Mouse (Mus musculus): ENCODE results near the gene Negr1.
A peak's percentile ranks its signal among the peaks of the same experiment; 100 is the strongest.

Gene Negr1

GRCm38 (mm10) chr3:156698687-156699086 is 137.1 kb downstream of the Negr1 start:
- no peak for DNase-seq

DNA sequence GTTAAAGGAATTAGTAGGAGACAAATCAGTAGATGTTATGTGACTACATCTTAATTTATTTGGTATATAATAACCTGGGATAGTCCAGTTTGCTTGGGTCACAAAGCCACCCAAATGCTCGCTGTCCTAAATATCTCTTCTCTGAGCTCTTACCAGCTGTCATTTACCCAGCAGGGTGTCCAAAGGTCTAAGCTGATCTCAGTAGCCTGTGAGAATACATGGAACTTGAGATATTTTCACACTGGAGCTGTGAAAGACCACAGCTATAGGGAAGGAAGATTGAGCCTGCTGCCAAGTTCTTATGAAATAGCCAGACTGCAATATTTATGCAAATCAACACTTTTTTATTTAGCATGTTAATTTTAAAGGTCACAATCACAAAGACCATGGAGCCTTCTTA is 141.6 kb downstream of the Negr1 start:
- no peak for DNase-seq

GRCm38 (mm10) chr3:156710240-156710639 is 148.6 kb downstream of the Negr1 start:
- no peak for DNase-seq

DNA sequence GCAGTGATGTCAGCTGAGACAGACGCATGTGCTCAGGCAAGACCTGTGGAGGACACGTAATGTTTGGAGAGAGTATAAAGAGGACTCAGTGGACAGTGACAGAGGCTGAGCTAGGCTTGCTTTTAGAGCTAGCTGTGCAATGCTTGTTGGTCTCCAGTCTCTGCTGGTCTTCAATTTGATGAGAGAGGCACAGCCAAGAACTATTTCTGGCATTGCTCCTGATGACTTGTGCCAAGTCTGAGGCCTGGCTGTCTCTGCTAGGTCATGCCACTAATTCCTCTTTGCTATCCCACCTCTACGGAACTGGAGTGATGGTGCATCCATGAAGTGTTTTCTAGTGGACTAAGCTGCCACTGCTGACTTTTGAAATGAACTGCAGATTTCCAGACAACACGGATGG is 149.1 kb downstream of the Negr1 start:
- DNase-seq = no peak

GRCm38 (mm10) chr3:156736335-156736734 is 174.7 kb downstream of the Negr1 start:
- DNase-seq = no peak

DNA sequence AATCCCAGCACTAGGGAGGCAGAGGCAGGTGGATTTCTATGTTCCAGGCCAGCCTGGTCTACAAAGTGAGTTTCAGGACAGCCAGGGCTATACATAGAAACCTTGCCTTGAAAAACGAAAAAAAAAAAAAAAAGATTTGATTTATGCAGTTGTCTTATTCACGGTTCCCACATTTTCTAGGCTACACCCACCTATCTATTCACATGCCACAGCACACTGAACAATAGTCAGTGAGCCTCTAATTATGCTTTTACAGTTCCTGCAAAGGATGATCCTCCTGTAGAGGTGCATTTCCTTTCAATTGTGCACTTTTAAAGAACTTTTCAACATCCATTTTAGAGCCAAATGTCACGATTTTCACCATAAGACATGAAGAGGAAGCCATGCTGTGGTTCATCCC is 177.9 kb downstream of the Negr1 start:
- no peak for DNase-seq

DNA sequence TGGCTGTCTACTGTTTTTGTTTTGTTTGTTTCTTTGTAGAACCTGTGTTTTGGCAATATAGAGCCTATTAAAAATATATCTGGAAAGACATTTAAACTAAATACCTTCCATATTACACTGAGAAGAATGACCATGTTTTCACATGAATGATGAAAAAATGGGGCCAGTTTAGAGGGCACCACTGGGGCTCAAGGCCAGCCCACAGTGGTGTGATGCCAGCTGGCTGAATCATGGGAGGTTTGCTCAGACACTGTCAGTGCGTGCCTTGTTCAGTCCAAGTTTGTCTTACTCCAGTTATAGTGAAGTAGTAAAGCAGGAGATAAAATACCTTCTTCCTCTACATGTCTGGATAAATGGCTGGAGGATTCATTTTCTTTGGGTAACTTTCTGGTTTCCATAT is 181.7 kb downstream of the Negr1 start:
- DNase-seq = no peak

GRCm38 (mm10) chr3:156745218-156745770 is 183.7 kb downstream of the Negr1 start:
- no peak for DNase-seq

GRCm38 (mm10) chr3:156747456-156747855 is 185.9 kb downstream of the Negr1 start:
- no peak for DNase-seq

DNA sequence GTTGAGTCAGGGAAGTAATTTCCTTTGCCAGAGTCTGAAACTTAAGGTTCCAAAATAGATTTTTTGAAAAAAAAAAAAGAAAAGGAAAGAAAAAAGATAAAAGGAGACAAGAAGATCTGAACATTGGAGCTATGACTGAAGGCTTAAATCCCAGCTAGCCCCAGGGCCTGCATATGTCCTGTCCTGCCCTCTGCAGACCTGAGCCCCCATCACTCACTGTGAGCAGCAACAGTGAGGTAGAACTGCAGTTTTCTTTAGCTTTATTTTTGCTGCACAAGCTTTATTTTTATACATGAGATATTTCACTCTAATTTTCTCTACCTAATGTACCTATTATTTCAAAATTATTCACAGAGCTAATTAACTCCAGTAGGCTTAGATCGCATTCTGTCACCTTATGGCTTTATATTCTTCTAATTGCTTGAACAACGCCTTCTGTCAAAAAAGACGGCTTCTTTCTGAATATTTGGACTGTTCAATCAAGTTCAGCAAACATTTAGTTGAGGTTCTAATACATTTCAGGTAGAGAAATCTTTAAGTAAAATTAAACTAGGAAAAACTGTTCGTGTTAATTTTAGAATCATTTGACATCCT is 192.3 kb downstream of the Negr1 start:
- no peak for DNase-seq

- no peak for DNase-seq
Measured at GRCm38 (mm10) chr3:156754790-156755530, 193.4 kb downstream of the Negr1 start.

DNA sequence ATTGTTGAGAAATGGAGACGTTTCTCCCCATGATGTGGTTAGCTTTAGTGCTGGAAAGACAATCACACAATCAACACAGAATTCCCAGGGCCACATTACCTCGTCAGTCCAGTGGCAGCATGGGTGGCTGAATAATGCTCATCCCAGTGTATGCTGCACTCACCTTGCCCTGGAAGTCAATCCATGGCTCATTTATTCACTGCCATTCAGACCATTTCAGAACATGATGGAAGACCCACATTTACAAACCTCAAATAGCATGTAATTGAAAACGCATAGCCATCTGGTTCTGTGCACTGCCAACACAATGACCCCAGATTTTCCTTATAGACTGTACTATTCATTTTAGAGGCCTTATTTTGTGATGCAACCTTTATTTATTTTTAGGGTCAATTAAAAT is 203.4 kb downstream of the Negr1 start:
- DNase-seq = no peak

DNA sequence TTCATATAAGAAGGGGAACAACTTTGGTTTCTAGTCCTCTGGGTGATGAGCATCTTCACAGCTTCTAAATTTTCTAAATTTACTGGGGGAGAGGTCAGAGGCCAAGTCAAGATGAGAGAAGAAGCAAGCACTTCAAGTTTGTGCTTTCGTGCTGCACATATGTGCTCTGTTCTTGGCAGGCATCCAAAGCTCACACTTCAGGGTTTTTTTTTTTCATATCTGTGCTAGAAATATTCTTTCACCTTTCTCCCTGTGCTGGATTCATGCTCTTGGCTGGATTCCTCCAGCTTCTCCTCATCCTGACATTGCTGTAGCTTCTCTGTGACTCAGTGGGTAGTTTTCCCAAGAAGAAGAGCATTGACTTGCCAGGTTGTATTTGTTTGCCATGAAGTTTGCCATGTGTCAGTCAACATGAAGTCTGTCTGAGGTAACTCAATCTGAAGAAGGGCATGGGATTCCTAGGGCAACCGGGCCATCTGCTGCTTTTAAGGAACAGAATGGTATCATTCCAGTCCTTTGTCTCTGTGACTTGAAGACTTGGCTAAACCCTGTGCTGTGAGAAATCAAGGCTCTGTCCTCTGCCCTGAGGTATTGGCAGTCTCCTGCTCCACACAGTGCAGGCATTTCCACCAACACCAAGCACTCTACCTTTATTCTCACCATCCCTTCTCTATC is 204.7 kb downstream of the Negr1 start:
- DNase-seq = no peak

- no peak for DNase-seq
Measured at GRCm38 (mm10) chr3:156771626-156772025, 210.0 kb downstream of the Negr1 start.

GRCm38 (mm10) chr3:156772057-156772456 is 210.5 kb downstream of the Negr1 start:
- DNase-seq = no peak

GRCm38 (mm10) chr3:156784309-156784852 is 222.8 kb downstream of the Negr1 start:
- no peak for DNase-seq

- no peak for DNase-seq
Measured at GRCm38 (mm10) chr3:156786355-156786754, 224.8 kb downstream of the Negr1 start.

DNA sequence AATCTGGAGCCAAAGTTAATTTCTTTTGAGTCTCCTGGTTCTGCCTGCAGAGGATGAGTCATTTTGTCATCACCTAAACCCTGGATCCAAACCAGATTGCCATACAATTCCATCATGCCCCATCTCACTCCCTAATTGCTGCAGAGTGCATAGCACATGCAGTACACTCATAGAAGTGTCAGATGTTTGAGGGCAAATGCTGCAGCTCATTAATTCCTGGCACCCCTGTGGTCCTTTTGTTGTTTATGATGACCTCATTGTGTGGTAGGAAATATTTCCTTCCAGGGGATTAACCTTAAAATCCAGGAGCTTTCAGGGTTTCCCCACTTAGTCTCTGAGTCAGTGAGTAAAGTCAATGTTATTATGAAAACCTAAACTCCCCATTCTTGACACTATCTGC is 229.6 kb downstream of the Negr1 start:
- no peak for DNase-seq

DNA sequence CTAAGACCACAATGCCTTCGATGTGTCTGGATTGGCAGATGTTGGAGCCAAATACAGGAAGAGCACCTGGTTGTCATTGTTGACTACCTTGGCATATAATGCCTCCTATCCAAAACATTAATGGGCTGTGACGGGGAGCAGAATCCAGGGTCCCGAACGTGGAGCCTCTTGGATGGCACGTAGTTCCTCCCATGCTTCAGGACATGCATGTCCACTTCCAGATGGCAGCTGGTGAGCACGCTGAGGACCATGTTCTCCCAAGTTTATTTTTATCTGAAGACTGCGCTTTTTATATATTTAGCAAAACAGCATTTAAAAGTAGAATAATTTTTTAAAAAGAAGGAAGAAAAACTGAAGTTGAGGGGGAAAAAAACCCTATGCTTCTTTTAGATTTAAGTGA is 231.1 kb downstream of the Negr1 start:
- no peak for DNase-seq

DNA sequence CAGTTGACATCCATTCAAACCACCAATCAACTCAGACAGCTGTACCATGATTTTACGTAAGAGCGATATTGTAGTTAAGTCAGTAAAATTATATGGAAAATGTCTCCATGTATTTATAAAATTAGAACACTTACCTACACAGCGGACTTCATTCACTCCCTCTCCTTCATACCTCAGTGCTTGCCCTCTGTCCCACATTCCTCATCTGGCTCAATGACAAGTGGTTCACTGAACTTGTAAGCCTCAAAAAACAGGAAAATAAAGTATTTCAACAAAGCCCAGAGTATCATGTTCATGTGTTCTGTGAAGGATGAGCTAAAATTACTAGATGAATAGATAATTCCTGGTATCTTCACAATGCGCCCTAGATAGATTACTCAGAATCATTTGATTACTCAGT is 232.5 kb downstream of the Negr1 start:
- no peak for DNase-seq

DNA sequence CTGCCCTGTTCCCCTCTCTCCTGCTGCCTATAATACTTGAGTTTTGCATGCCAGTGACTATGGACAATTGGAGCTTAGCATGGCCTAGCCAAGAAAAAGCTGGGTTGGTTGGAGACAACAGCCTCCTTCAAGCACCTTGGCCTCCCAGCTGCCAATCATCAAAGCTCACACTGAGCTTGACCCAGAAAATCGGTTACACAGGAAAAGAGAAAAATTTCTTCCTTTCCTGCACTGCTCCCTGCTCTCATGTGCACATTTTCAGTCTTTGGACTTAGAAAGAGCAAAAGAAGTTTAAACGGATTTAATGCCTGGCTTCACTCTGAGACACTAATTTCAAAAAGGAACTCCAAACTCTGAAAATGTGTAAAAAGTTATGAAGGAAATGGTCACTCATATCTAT is 233.0 kb downstream of the Negr1 start:
- DNase-seq = no peak

GRCm38 (mm10) chr3:156796061-156796691 is 234.6 kb downstream of the Negr1 start:
- DNase-seq = peak; percentile 54

GRCm38 (mm10) chr3:156799228-156799627 is 237.6 kb downstream of the Negr1 start:
- DNase-seq = no peak
